Mouse (Mus musculus): ENCODE data around the gene Chchd3.

DNA sequence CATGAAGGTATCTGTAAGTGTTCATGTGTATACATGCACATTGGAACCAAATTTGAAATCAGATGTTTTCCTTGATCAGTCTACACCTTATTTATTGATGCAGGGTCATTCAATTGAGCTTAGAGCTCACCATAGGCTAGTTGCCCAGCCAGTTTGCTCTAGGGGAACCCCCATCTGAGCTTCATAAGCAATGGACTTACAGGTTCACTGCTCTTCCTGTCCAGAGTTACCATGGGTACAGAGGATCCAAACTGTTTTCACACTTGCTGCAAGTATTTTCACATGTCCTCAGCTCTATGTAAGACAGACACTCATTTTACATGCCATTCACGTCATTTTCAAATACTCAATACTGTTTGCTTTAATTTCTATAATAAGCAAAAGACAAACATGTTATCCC lies 66.2 kb downstream of the Chchd3 start:
- TF ChIP-seq POLR2A (IDR thresholded peaks at IDR 0.05; ENCODE audit: control insufficient read depth, extremely low read depth, insufficient read depth, low read length, poor library complexity) (no peak), CTCF (IDR thresholded peaks at IDR 0.05; ENCODE audit: borderline replicate concordance, control insufficient read depth, extremely low read depth, insufficient read depth, low read length, poor library complexity) (no peak)

Measured in thymus, adult 2 months (tissue).